Mouse (Mus musculus) lung, postnatal 10 days (tissue): ENCODE data around the gene Nxph1.

Source experiments
- DNase-seq: peaks from one replicate; pipeline ENCODE4 v3.0.0; 2021

The Nxph1 gene

DNA sequence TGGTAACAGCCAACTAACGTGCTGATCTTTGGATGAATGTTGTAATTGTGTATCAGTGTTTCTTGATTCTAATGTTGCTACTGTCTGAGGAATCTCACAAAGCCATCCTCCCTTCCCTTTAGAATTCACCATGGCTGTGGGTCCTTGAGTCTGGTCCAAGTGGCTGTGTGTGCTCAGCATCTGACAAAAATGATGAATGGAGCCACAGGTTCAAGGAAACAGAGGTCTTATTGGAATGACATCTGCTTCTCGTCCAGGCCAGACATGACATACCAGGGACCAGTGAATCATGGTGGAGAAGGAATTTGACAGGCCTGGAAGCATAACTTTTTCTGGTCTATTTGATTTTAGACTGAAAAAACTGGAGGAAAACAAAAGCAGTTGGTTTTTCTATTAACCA, 22.3 kb downstream of the Nxph1 start:
- no peak for DNase-seq

DNA sequence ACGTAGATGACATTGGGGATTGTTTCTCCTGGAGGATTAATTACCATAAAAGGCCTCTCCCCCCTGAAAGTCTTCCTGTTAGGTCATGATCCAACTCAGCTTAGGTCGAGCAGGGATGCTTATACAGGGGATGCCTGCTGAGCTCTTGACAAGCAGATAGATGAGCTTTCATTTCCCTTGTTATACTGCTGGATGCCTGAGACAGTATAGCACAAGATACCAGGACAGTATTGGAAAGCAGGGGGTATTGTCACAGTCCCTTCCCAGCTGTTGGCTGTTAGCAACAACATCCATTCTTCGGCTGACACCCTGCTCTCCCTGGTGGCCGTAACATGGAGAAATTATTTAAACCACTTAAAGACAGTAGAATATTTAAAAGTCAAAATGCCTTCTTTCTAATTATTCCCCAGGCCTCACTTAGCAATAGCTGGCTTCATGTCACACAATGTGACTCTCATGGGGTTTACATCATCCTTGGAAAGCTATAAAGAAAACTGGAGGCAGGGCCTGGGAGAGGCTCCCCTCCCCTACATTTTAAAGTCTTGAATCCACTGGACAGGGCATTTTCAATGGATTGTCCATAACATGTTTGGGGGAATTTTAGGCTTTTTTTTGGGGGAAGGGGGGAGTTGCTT, 31.1 kb downstream of the Nxph1 start:
- no peak for DNase-seq

DNA sequence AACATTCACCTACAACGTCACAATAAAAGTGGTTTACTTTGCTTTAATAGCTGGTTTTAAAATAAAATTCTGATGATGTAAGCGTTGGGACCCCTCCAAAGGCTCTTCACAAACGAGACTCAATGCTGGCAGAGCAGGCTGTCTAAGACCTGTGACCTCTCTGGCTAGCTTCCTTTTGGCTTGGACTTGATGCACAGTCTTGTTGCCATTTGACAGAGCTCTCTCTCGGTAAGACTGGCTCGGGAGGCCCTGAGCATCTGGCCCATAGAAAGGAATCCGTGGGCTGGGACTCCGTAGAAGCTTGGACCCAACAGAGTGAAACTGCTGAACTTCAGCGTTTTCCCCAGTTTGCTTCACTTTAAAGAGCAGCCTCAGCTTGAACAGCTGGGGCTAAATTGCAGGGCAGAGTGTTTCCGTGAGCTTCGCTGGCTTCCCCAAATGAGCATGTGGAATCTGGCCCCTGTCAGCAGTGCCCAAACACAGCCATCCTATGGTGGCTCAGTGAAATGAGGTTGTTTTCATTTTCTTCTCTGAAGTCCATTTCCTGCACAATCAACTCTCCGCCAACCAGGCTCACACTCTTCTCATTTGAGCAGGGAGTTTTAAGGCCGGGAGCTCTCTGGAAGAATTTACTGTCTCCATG, 48.2 kb downstream of the Nxph1 start:
- DNase-seq: peak; percentile 24

DNA sequence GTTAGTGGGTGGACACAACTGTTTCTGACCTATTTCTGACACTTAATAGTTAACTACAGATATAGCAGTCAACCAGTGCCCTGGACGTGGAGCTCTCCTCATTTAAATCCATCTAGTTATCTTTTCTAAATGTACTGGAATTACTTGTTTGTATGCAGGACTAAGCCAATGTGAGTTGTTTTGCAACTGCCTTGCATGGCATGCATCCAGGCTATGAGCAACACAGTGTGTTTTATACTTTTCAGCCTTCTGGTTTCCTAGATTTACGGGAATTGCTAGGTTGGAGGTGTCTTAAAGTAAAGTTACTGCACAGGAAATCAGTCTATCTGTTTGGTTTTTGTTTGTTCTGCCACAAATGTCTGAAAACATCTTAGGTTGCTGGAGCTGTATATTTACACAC, 49.1 kb downstream of the Nxph1 start:
- DNase-seq: peak; percentile 1

DNA sequence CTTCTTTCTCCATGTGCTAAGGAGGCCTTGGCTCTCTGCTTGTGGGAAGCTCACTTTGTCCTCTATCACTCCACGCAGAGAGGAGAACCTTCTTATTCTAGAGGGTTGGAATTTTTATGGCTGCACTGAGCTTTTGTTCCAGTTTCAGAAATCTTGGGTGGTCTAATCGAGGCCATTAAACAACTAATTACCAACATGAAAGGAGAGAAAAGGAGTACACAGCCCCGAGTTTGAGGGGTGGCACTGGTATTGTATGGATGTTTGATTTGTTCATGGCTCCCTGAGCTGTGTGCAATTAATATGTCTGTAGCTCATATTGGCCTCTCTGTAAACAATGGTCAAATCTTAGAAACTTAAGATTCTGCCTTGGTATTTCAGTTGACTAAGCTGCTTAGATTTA, 54.5 kb downstream of the Nxph1 start:
- DNase-seq: no peak

DNA sequence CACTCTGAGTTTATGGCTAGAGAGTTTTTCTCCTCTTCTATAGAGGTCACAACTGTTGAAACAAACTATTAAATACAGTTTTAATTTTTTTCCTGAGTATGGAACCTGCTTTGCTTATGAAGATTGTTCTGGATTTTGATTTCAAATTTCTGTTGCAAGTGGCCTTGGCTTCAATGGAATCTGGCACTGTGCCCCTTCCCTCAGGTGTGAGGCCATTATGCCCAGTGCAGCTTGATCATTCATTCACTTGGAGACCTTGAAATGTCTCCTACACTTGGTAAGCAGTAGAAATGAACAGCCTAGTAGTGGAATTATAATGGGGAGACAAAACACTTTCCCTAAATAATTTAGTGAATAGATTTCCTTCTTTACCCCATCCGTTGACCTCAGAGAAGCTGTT, 78.4 kb downstream of the Nxph1 start:
- no peak for DNase-seq

DNA sequence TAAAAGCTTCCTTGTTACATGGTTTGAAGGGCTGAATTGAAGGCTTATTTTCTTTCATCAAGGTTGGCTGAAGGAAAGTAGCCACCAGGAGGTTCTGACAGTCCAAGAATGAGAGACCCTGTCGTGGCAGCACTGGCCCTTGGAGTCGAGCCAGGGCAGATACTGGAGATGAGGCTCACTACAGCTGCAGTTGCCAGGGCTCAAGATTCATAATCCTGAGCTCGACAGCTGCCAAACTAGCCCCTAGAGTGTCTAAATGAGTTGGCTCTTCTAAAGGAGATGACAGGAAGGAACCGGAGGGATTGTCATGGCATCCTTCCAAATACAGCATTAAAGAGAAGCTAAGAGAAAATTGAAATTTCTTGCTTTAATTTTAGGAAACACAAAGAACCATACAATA, 78.9 kb downstream of the Nxph1 start:
- no peak for DNase-seq

DNA sequence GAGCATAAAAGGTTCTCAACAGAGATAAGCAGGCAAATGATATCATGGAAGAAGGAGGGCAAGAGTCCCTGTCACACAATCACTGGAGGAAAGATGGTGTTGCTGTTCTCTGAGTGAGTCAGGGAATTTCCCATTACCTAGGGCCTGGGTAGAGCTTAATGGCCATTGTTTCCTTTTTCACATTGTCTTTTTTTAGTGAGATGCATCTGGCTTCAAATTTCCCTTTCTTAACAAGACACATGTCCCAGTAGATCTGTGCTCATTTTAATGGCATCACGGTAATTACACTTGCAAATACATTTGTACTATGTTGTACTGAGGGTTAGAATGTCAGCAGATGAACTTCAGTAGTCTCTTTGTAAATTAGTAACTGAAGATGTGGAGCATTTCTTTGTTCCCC, 80.3 kb downstream of the Nxph1 start:
- DNase-seq: no peak

DNA sequence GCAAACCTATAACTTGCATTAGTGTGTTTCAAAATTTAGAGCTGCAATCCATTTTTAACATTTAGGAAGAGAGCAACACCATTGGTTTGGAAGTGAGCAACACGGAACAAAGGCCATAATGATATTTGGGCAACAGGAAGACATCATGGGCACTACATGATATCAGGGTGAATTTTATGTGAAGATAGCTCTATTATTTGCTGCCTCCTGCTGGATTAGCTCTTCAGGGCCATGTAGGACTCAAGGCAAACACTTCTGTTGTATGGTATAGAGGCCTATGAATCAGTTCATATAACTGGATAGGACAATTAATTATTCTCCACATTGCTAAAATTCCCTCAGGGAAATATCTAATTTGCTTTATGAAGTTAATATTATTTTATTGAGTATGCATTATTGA, 91.1 kb downstream of the Nxph1 start:
- DNase-seq: no peak

DNA sequence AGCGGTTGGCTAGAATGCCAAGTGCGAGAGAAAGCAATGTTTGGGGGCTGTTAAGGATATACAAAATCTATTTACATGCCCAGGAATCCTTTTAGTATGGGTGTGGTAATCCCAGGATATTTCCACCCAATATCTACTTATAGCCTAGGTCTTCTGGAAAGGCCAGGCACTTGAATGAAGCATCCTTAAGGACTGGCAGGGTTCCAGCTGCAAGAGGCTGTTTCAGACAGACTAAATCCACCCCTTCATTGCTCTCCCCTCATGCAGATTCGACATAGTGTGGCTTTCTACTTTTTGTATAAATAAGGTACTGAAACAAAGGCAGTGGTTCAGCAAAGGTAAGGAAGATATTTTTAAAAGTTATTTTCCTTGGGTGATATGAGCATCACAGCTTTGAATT, 92.8 kb downstream of the Nxph1 start:
- no peak for DNase-seq

DNA sequence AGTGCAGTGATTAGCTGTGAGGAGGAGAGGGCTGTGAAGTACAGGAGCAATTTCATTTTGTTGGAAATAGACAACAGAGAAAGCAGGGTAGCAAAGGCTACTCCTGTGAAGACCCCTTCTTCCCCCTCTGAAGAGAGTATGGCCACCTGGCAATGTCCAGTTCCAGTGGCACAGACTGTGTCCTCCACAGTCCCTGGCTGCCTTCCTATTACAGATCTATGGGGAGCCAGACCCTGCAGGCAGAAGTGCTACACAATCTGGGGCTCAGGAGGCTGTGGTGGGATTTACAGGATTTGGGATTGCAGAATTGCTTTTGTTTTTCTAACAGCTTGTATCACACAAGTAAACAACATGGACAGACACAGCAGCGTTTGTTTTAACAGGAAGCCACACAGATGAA, 94.2 kb downstream of the Nxph1 start:
- no peak for DNase-seq

DNA sequence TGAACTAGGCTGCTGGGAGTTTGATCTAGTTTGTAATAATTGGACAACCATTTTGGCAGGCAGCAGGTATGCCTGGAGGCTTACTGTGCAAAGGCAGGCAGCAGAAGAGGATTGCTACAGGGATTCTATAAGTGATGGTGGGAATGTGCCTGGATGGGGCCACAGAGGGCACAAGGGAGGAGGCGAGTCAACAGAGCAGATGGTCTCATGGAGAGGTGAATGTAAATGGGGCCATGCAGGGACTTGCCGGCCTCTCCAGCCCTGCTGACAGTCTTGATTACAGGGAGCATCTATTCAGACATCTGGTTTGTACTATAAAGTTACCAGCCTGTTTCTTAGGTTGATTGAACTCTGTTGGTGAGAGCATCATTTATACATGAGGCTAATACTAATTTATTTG, 98.6 kb downstream of the Nxph1 start:
- no peak for DNase-seq

DNA sequence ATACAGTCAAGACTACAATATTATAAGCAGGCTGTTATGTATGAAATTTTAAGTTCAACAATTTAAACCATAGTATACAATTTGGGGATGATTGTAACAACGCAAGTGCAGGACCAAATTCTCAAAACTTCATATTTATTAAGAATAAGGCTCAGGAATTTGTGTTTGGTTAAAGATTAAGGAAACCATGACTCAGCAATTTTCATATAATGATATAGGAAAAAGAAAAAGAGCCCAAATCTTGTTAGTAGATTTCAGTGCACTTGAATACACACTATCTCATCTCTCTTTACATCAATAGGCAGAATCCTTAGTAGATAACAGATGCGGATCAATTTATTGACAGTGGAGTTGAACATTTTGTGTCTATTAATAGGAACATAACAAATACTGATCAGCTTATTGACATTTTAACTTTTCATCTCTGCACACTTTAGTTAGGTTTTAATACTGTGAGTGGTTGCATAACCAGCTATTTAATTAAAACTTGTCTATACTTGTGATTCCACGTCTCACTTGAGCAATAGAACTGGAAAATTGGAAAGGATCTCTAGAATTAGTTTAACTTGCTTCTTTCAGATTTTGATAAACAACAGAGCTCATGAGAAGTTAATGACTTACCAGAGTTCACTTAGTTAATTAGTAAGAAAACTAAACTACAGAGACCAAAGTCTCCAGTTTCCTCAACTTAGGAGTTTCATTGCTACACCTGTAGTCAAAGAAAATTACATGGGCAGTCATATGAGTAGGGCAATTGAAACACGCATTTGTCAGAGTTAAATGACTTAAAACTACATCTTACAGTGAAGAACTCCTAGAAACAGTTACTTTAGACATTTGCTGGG, 113.3 kb downstream of the Nxph1 start:
- no peak for DNase-seq

DNA sequence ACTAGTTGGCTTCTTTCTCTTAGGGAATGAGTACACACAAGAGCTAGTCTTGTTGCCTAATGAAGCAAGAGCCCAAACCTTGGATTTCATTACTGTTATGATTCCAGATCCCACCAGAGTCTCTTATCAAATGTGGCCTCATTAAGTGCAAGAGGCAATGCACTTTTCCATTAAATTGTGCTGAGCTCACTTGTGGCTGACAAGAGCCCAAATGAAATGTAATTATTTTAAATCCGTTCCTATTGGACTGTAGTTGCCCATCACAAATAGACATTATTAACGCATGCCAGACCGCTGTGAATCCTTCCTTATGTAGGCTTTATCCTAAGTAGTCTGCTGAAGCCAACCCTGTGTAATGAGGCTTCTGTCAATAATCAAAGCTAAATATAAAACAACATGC, 118.2 kb downstream of the Nxph1 start:
- no peak for DNase-seq

DNA sequence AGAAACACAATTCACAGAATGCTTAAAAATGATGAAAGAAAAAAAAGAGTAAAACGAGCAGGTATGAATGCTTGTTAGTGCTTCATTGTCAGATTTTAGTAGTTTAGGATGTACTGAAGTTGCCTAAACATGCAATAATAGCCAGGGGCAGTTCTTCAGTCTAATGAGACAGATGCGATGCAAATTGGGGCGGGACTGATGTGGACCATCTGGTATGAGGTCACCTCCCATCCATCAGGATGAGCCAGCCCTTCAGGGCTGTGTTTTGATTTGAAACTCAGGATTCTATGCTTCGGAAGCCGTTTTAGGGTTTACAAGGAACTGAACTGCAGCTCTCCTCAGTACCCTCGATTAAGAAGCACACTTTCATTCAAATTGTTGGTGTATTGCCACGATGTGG, 121.7 kb downstream of the Nxph1 start:
- DNase-seq: no peak

DNA sequence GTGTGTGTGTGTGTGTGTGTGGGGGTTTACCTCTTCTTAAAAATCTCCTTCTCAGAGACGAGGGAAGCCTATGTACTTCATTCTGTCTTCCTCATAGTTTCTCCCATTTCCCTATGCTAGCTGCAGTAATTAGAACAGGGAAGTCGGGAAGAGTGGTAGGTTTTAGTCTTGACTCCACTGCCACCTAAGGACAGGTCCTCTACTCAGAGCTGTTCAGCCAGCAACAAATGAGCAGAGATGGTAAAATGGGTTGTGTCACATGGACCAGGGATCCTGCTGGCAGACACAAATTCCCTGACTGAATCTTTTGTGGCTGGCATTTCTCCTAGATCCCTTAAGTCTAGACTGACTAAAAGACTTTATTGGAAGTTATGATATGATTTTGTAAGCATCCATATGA, 128.2 kb downstream of the Nxph1 start:
- no peak for DNase-seq

DNA sequence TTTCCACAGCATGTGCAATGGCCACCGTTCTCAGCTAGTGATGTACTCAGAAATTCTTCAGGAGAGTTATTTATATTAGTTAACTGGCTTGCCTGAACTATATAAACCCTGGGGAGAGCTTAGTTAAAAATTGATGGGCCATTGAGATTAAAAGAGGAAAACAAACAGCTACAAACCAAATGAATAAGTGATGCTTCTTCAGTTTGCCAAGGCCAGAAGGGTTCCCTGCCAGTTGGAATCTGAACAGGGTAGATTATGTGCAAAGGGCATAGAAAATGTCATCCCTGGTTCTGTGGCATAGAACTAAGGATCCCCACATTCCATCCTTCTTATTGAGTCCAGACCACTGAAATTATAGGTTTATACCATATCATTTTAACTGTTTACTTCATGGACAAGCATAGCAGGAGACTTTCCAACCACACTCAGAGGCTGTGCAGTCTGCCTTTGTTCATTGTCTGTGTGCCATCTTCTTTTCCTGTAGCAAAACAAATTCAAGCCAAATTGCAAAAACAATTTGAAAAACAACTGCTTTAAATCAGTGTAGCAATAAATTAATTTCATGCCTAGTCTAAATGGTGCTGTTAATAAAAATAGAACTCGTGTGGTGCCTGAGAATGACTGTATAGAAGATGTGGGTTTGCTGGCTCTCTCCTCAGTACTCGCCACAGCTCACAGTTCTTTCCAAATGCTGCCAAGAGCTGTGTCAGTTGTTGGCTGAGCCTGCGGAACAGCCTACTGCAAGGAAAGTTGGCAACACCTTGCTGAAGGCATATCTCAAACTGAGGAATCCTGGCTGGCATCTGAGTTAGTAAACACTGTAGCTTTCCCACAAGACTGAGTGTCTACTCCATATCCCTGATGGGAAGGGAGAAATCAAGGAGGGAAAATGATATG, 129.8 kb downstream of the Nxph1 start:
- no peak for DNase-seq

DNA sequence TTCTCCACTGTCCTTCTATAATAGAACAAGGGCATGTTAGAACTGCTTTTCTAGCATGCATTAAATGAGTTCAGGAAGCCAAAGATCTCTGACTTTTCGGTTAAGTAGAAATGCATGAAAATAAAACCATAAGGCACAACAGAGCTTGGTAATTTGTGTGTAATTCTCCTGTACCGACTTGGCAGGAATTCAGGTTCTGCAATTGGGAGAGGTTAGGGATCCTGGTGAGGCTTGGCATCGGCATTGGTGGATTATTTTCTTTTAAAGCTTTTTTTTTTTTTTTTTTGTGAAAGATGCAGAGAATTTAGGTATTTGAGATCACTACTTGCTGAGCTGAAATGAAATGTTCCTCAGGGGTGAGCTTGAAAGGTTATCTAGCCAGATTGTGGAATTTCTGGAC, 135.6 kb downstream of the Nxph1 start:
- no peak for DNase-seq

DNA sequence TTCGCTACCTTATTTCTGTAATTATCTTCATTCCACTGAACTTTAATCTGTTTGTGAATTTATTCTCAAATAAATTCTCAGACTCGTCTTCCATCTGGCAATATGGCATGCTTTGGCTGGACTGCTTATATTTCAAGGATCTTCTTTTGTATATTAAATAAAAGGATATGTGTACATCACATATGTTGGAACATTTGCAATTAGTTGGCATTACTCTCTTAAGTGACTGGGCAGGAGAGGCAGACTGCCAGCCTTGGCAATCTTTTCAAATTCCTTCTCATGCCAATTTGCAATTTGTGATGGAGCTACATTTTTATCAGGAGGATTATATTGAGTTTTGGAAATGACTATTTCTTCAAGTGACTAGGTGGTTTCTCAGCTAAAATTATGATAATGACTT, 149.1 kb downstream of the Nxph1 start:
- no peak for DNase-seq

DNA sequence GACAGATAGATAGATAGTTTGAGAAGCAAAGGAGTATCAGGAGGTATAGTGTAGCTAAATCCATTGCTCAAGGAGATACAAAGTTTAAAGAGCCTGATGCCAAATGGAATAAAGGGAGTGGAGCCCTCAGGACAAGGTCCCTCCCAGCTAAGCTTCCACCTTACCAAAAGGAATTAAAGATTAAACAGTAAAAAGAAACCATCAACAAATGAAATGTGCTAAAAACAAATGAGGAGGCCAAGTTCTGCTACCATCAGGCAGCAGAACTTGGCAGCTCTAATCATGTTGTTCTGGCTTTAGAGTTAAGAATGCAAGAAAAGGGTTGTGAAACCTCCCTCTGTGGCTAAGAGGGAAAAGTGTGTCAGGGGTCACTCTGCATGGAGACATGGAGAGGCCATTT, 159.1 kb downstream of the Nxph1 start:
- no peak for DNase-seq

DNA sequence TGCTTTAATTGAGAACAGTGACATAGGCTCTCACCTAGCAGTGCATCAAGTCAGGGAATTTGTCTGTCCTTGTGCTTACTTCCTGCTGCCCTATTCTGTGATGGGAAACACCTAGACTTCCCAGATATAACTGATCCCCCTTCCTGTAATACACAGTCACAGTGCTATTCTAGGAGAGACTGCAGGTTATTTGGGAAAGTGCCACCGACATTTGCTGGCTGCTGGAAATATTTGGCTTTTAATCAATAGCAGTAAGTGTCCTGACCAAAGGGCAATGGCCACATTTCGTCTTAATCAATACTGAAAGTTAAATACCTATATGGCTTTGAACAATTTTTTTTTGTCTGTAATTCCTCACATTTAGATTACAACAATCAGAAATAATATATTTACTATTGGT, 170.9 kb downstream of the Nxph1 start:
- DNase-seq: no peak

DNA sequence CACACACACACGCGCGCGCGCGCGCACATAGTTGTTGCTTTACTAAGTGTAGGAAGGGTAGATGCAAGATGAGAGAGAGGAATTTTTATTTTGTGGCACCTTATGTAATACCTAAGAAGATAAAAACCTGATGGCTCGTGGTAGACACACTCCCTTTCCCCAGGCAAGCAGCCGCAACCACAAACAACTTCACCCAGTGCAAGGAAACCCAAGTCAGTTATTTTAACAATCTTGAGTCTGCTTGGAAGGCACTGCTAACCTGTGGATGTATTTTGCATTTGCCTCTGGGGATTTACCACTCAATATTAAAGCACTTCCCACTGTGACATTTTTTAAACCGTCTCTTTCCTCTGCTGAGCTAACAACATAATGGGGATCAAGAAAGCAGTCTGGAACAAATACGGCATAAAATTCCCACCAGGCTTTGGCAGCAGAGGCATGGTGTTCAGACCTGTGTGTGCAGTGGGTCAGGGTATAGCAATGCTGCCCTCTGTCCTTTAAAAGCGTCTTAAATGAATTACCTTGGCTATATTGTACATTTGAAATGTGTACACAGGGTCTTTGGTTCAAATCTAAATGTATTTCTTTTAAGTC, 176.2 kb downstream of the Nxph1 start:
- DNase-seq: no peak
